Mouse (Mus musculus) liver, embryonic 15.5 days (tissue): Measurements from ENCODE around the gene Styx. TPM values are rescaled to one million over a fixed set of nuclear protein-coding genes. Genes with fewer than 3 reads are reported as not detected.
"Not testable (repeated sequence)": the region's sequence is repeated elsewhere in the genome, so short reads cannot be mapped to it uniquely, and the experiment has no call there.

Experiments
- ATAC-seq: fragments of 200-750 bp; cut with Nextera tagmentation; 2 replicates; pipeline ENCODE4 v1.8.0; 2017; ENCODE audit warnings: moderate number of reproducible peaks, mild to moderate bottlenecking, moderate library complexity; ENCODE audit not compliant: insufficient read depth
- H3K27ac ChIP-seq: fragments of 300-500 bp; sonication (generic); replicated peaks from 2 replicates; pipeline ENCODE4 v1.5.1; 2015; ENCODE audit warnings: mild to moderate bottlenecking, inconsistent platforms
- H3K27me3 ChIP-seq: fragments of 300-500 bp; sonication (generic); 2 replicates; pipeline ENCODE4 v1.6.1; 2015; ENCODE audit warnings: mild to moderate bottlenecking, inconsistent platforms
- H3K36me3 ChIP-seq: fragments of 300-500 bp; sonication (generic); replicated peaks from 2 replicates; pipeline ENCODE4 v1.6.1; 2015; ENCODE audit warnings: moderate library complexity, mild to moderate bottlenecking, inconsistent platforms
- H3K4me1 ChIP-seq: fragments of 300-500 bp; sonication (generic); replicated peaks from 2 replicates; pipeline ENCODE4 v1.6.1; 2015; ENCODE audit warnings: inconsistent platforms
- H3K4me2 ChIP-seq: fragments of 300-500 bp; sonication (generic); 2 replicates; pipeline ENCODE4 v1.6.1; 2015; ENCODE audit warnings: moderate library complexity, mild to moderate bottlenecking, inconsistent platforms
- H3K4me3 ChIP-seq: fragments of 300-500 bp; sonication (generic); replicated peaks from 2 replicates; pipeline ENCODE4 v1.5.1; 2015; ENCODE audit warnings: mild to moderate bottlenecking, inconsistent platforms
- H3K9ac ChIP-seq: fragments of 300-500 bp; sonication (generic); 2 replicates; pipeline ENCODE4 v1.6.1; 2015; ENCODE audit warnings: moderate library complexity, mild to moderate bottlenecking, inconsistent platforms
- H3K9me3 ChIP-seq: fragments of 300-500 bp; sonication (generic); replicated peaks from 2 replicates; pipeline ENCODE4 v1.6.1; 2016; ENCODE audit warnings: inconsistent platforms
- WGBS: fragments of 180-500 bp; shearing (Covaris S2); methylation state at CpG from one replicate; pipeline ENCODE4 v1.1.7; 2015; ENCODE audit warnings: mixed read lengths; ENCODE audit not compliant: insufficient replicate concordance; 5-methylcytosine and 5-hydroxymethylcytosine counted together
- polyA plus RNA-seq: library from polyadenylated mRNA; unstranded; fragments of >200 nt; fragmentation: Nextera tagmentation; extraction: Ambion mirVana; gene quantifications from 2 replicates; pipeline ENCODE4 v1.2.1, GENCODE M21; 2015

Gene Styx
- polyA plus RNA-seq, 1 experiment from 2014 or later, result 16.2 TPM

DNA sequence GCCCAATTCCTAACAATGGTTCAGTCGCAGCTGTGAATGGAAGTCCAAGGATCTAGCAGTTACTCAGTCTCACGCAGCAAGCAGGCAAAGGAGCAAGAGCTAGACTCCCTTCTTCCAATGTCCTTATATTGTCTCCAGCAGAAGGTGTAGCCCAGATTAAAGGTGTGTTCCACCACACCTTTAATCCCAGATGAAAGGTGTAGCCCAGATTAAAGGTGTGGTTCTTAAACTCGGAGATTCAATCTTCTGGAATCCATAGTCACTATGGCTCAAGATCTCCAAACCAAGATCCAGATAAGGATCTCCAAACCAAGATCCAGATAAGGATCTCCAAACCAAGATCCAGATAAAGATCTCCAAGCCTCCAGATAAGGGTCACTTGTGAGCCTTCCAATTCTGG, 53.9 kb downstream of the Styx start, which contains the start of gene Gnpnat1:
Gene Gnpnat1, minus strand, starts transcription at position 101 of the 400 bp plus-strand sequence.
- H3K9me3 ChIP-seq, H3K36me3 ChIP-seq, H3K4me1 ChIP-seq, H3K4me3 ChIP-seq, ATAC-seq, H3K9ac ChIP-seq, H3K27ac ChIP-seq, H3K4me2 ChIP-seq, H3K27me3 ChIP-seq: not testable (repeated sequence)
- 69% methylated on average over 2 of the region's 3 CpGs for WGBS

GRCm38 (mm10) chr14:45416265-45416664, 65.4 kb downstream of the Styx start:
- no peak overlapping the region for H3K4me2 ChIP-seq
- H3K27ac ChIP-seq, result no peak overlapping the region
- H3K4me1 ChIP-seq, result 0 out of 2 replicates have a peak, but pooled peaks cover 4% of the 10 kb centered on the region
- ATAC-seq, result no peak
- 66% methylated on average over 4 of the region's 4 CpGs for WGBS
- no peaks in the 10 kb centered on the region for H3K36me3 ChIP-seq
- H3K4me3 ChIP-seq, result no peak overlapping the region
- no peaks in the 10 kb centered on the region for H3K9me3 ChIP-seq
- H3K27me3 ChIP-seq, result no peaks in the 10 kb centered on the region
- H3K9ac ChIP-seq, result no peak overlapping the region

GRCm38 (mm10) chr14:45418553-45418952, 67.7 kb downstream of the Styx start:
- no peak for ATAC-seq
- 0 out of 2 replicates have a peak, but pooled peaks cover 4% of the 10 kb centered on the region for H3K4me1 ChIP-seq
- H3K27ac ChIP-seq, result 0 out of 2 replicates have a peak overlapping the region, but pooled peaks have one; percentile 7
- no peaks in the 10 kb centered on the region for H3K9me3 ChIP-seq
- no peaks in the 10 kb centered on the region for H3K36me3 ChIP-seq
- no peak overlapping the region for H3K4me3 ChIP-seq
- WGBS, result 54% methylated on average over 3 of the region's 3 CpGs
- no peaks in the 10 kb centered on the region for H3K27me3 ChIP-seq
- H3K4me2 ChIP-seq, result no peak overlapping the region
- H3K9ac ChIP-seq, result no peak overlapping the region

- Histone ChIP-seq H3K9ac (no peak overlapping the region), H3K36me3 (no peaks in the 10 kb centered on the region), H3K4me3 (no peak overlapping the region), H3K27me3 (no peaks in the 10 kb centered on the region), H3K4me2 (no peak overlapping the region), H3K4me1 (0 out of 2 replicates have a peak, but pooled peaks cover 4% of the 10 kb centered on the region), H3K27ac (no peak overlapping the region), H3K9me3 (no peaks in the 10 kb centered on the region)
- no peak for ATAC-seq
- WGBS, result 49% methylated on average over 4 of the region's 4 CpGs
These were observed 68.4 kb downstream of the Styx start for GRCm38 (mm10) chr14:45419323-45419722.

DNA sequence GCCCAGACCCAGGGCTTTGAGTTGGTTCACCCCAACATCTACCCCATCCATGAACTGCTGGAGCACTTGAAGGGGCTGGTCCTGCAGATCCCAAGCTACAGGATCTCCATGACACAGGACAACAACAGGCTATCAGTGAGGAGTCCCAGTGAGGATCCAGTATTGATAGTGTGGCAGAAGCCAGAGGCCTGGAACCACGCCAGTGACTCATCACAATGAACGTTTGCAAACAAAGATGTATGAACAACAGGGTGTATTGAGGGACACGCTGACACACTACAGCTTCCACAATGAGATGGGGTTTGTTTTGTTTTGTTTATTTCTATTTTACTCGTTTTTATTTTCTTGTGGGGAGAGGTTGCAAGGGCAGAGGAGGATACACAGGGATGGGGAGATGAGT, 71.5 kb downstream of the Styx start:
- no peaks in the 10 kb centered on the region for H3K27me3 ChIP-seq
- no peaks in the 10 kb centered on the region for H3K9me3 ChIP-seq
- no peak overlapping the region for H3K4me3 ChIP-seq
- no peak overlapping the region for H3K9ac ChIP-seq
- H3K27ac ChIP-seq, result no peak overlapping the region
- H3K4me2 ChIP-seq, result no peak overlapping the region
- no peaks in the 10 kb centered on the region for H3K36me3 ChIP-seq
- WGBS, result 35% methylated on average over 4 of the region's 4 CpGs
- 0 out of 2 replicates have a peak, but pooled peaks cover 4% of the 10 kb centered on the region for H3K4me1 ChIP-seq
- no peak for ATAC-seq

DNA sequence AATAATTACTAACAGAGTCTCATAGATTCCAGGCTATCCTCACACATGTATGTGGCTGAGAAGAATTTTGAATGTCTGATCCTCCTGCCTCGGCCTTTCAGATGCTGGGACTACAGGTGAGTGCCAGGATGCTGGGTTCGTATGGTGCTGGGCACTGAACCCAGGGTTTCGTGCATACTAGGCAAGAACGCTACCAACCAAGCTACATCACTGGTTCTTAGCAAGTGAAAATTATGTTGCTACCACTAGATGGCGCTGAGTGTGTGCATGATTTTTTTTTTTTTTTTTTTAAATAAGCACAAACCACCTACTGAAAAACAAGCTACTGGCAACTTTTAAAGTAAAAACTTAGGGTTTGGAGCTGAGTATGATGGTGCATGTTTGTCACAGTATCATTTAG, 72.3 kb downstream of the Styx start:
- Histone ChIP-seq H3K9me3 (no peaks in the 10 kb centered on the region), H3K27ac (no peak overlapping the region), H3K4me2 (no peak overlapping the region), H3K9ac (no peak overlapping the region), H3K4me1 (0 out of 2 replicates have a peak, but pooled peaks cover 4% of the 10 kb centered on the region), H3K36me3 (no peaks in the 10 kb centered on the region), H3K4me3 (no peak overlapping the region), H3K27me3 (no peaks in the 10 kb centered on the region)
- ATAC-seq, result no peak
- 7% methylated on average over 5 of the region's 5 CpGs for whole genome bisulfite sequencing

GRCm38 (mm10) chr14:45430066-45430842, 79.4 kb downstream of the Styx start:
- no peak overlapping the region for H3K4me2 ChIP-seq
- no peak for ATAC-seq
- H3K4me1 ChIP-seq, result no peaks in the 10 kb centered on the region
- H3K9ac ChIP-seq, result no peak overlapping the region
- no peaks in the 10 kb centered on the region for H3K27me3 ChIP-seq
- peaks cover 6% of the 10 kb centered on the region; the same call in 1 of the 2 replicates for H3K9me3 ChIP-seq
- no peak overlapping the region for H3K27ac ChIP-seq
- 68% methylated on average over 13 of the region's 13 CpGs for WGBS
- H3K36me3 ChIP-seq, result no peaks in the 10 kb centered on the region
- H3K4me3 ChIP-seq, result no peak overlapping the region

- no peak overlapping the region for H3K27ac ChIP-seq
- no peak for ATAC-seq
- H3K9ac ChIP-seq, result no peak overlapping the region
- no peaks in the 10 kb centered on the region for H3K4me1 ChIP-seq
- H3K9me3 ChIP-seq, result peaks cover 6% of the 10 kb centered on the region; the same call in 1 of the 2 replicates
- no peak overlapping the region for H3K4me3 ChIP-seq
- H3K27me3 ChIP-seq, result no peaks in the 10 kb centered on the region
- WGBS, result 64% methylated on average over 4 of the region's 4 CpGs
- no peak overlapping the region for H3K4me2 ChIP-seq
- H3K36me3 ChIP-seq, result no peaks in the 10 kb centered on the region
These were observed 81.1 kb downstream of the Styx start for GRCm38 (mm10) chr14:45432003-45432402.

GRCm38 (mm10) chr14:45434220-45434619, 83.3 kb downstream of the Styx start:
- no peak overlapping the region for H3K9ac ChIP-seq
- H3K9me3 ChIP-seq, result peaks cover 6% of the 10 kb centered on the region; the same call in 1 of the 2 replicates
- no peaks in the 10 kb centered on the region for H3K36me3 ChIP-seq
- no peak overlapping the region for H3K4me3 ChIP-seq
- no peak for ATAC-seq
- WGBS, result 46% methylated on average over 6 of the region's 6 CpGs
- no peak overlapping the region for H3K4me2 ChIP-seq
- H3K27me3 ChIP-seq, result no peaks in the 10 kb centered on the region
- no peak overlapping the region for H3K27ac ChIP-seq
- H3K4me1 ChIP-seq, result no peaks in the 10 kb centered on the region

- Histone ChIP-seq H3K4me2 (no peak overlapping the region), H3K27ac (no peak overlapping the region), H3K4me3 (no peak overlapping the region), H3K36me3 (no peaks in the 10 kb centered on the region), H3K9ac (no peak overlapping the region), H3K9me3 (no peaks in the 10 kb centered on the region), H3K4me1 (0 out of 2 replicates have a peak, but pooled peaks cover 3% of the 10 kb centered on the region), H3K27me3 (no peaks in the 10 kb centered on the region)
- no peak for ATAC-seq
- 61% methylated on average over 19 of the region's 19 CpGs for WGBS
These were observed 87.5 kb downstream of the Styx start for GRCm38 (mm10) chr14:45438250-45438930.

DNA sequence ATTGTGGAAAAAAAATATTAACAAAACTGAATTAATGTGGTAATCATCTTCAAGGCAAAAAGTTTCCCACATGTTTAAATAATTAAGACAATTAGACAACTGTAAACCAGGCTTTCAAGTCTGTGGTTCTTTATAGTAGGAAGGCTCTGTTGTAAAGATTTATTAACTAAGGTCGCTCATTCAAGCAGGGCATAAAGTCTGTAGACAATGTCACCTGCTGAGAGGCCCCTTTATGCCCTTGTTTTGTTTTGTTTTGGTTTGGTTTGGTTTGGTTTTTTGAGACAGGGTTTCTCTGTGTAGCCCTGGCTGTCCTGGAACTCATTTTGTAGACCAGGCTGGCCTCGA, 88.0 kb downstream of the Styx start:
- Histone ChIP-seq H3K9me3 (no peaks in the 10 kb centered on the region), H3K36me3 (no peaks in the 10 kb centered on the region), H3K9ac (no peak overlapping the region), H3K4me2 (no peak overlapping the region), H3K4me1 (0 out of 2 replicates have a peak, but pooled peaks cover 4% of the 10 kb centered on the region), H3K27ac (no peak overlapping the region), H3K27me3 (no peaks in the 10 kb centered on the region), H3K4me3 (no peak overlapping the region)
- no peak for ATAC-seq
- WGBS, result 69% methylated on average over 2 of the region's 2 CpGs
